Mouse (Mus musculus): Measurements from ENCODE around the gene Chtop. TPM values are rescaled to one million over a fixed set of nuclear protein-coding genes. Genes with fewer than 3 reads are reported as not detected.

Gene Chtop
- total RNA-seq, 2 experiments from 2014 or later = 47.3 to 101 TPM

DNA sequence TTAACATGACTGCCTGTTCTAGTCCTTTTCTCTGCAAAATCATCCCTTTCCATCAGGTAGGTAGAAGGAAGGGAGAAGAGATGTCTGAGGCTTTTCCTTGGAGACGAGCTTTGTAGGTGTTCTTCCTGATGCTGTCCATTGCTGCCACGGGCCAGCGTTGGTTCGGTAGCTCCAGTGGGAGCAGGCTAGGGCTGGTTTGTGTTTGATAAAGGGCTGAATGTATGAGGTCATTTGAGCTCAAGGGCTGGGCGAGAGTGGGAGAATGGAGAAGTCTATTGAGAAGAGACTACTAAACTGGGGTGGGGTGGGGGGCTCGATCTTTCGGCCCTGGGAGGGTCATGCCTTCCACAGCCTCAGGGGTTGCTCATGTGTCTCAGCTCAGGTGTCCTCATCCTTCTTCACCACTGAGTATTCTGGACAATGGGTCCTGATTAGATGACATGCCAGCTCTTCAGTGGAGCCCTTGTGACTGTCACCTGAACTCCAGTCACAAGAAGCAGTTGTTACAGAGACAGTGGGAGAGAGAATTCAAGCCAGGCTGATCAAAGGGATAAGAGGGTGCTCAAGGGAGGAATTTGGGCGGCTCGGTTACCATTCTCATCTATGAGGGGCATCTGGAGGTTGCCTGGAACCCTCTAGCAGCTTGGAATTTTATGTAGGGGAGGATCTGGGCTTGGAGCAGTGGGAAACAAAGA is 3.8 kb upstream of the Chtop start:
- ATAC-seq (replicated peaks; ENCODE audit: low FRiP score, poor library complexity, severe bottlenecking) = no peak

DNA sequence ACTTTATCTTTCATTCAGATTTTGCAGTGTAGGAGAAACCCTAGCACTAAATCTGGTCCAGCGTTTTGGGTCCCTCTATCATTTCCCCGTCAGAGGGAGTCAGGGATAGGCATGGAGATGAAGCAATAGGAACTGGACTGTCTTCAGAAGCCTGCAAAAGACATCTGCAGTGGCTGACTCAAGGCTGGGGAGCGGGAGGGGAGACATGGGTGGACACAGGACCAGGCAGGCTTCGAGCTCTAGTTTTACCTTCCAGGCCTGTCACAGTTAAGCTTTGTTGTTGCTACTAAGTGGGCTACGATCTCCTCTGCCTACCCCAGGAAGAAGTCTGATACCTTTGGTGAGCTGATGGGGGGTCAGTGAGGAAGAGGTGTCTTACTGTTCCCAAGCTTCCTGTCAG is 3.0 kb upstream of the Chtop start:
- no peak for ATAC-seq (replicated peaks; ENCODE audit: low FRiP score, poor library complexity, severe bottlenecking)

DNA sequence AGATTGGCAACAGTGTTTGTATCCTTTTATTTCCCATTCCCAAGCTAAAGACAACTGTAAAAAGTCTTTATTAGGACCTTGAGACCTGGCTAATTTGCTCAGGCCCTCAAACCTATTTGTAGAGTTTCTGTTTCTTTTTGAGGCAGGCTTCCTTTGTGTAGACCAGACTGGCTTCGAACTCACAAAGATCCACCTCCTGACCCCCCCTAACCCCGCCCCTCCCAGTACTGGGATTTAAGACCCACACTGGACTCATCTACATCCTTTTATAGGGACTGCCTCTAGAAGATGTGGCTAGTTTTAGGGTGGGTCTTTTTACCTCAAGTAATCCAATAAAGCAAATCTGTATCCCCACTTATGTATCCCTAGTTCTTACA is 437 bp upstream of the Chtop start:
- ATAC-seq (replicated peaks; ENCODE audit: low FRiP score, poor library complexity, severe bottlenecking) = no peak

DNA sequence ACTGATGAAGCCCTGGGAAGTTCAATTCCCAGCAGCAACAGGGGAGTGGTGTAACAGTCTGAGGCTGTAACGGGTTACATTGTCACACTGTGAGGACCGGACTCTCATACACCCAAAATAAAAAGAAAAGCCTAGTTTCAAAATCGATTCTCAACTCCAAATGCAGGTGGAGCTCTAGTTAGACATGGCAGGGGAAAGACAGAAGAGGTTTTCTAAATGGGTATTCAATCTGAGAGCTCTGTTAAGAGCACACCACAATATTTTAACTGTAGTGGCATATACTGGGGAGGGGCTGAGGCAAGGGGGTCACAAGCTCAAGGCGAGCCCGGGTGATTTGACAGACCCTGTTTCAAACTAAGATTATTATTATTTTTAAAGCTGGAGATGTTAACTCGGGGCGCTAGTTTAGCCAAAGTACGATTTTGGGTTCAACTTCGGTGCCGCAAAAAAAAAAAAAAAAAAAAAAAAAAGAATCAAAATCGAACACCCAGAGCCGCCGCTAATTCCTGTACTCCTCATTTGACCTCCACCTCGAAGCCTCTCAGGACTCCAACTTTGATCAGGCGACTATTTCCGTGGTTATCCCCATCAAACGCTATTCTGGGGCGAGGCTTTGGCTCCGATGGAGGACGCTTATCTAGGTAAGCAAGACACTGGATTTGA is 880 bp downstream of the Chtop start:
- peak; percentile 3; the same call in 1 of the 2 replicates for ATAC-seq (replicated peaks; ENCODE audit: low FRiP score, poor library complexity, severe bottlenecking)

DNA sequence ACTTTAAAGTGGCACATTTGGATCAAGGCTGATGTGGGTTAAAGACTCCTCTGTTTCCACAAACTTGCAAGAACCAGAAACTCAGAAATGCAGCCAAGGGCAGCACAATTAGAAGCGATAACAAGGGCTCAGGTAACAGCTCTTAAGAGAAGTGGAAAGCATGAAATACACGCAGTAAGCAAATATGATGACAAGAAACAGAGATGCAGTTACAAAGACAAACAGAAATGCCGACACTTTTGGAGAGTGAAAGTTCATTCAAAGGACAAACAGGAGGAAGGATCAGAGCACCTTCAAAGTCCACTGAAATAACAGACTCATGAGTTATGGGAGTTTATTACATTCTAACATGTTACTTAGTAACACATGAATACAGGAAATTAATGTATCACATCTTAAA is 2.9 kb downstream of the Chtop start:
- no peak for ATAC-seq (replicated peaks; ENCODE audit: low FRiP score, poor library complexity, severe bottlenecking)

DNA sequence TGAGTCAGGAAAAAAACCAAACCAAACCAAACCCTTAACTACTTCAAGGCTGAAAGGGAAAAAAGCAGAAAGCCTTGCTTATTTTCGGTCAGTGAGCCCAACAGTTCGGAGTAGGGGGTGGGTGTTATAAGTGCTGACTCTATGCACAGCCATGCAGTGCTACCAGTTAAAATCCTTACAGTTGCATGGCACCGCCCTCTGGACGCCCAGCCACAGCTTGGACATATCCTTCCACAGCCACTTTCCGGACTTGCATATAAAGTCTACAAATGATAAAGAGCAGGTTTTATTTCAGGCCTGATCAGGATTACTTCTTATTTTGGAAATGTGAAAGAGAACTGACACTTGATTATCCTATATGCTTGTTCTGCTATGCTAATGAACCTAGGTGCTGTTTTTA is 4.1 kb downstream of the Chtop start:
- ATAC-seq (replicated peaks; ENCODE audit: low FRiP score, poor library complexity, severe bottlenecking) = no peak

DNA sequence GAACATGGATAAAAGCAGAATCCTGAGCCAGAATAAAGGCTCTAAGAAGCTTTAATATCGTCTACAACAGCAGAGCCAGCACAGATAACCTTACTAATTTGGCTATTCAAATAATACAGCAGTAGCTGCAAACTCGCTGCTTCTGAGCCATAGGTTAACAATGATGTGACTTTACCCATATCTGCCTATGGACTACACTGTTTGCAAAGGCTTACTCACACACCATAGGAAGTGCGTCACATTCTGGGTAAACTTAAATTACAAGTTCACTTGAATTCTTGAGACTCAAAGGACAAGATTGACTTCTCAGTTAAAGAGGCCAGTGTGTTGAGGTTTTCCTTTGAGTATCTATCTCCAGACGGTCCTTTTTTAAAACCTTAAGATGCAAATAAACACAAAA is 5.9 kb downstream of the Chtop start:
- ATAC-seq (replicated peaks; ENCODE audit: low FRiP score, poor library complexity, severe bottlenecking) = no peak

DNA sequence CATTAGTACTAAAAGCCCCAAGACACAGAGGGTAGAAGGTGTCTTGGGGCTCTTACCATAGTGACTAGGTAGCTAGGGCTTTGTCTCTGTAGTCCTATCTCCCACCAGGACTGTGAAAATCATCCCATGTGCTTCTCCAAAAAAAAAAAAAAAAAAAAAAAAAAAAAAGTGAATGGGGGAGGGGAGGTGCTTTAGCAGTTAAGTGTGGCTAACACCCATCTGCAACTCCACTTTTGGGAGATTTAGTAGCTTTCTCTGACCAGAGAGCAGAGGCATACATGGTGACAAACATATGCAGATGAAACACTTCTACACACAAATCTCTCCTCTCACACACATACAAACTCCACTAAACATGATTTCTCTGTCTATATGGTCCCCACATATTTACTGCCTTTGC is 11.7 kb downstream of the Chtop start:
- ATAC-seq (replicated peaks; ENCODE audit: low FRiP score, poor library complexity, severe bottlenecking) = no peak

DNA sequence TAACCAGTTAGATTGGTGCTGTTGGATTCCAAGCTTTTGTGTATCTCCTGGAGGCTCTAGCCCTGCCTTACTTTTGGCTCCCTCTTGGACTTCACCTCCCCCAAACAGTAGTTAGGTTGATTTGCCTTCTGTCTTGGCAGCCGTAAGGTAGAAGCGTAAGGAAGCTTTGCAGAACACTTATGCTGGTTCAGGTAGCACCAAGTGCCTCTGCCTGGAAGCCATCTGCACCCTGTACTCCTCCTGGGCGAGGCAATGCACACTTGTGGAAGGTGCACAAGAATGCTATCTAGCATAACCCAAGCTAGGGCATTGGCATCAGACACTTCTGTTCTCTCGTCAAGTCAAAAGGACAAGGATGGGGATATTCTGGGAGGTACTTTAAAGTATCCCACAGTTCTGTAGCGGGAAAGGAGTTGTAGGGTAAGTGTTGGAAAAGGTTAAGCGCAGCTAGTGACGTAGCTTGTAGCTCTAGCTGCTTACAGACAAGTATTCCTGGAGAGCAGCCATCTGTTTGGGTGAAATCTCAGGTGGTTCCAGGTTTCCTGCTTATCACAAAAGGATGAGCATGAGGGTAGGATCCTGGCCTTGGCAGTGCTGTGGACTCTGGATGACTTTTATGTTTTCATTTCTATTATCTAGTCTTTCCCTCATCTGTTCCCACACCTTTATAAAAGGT is 13.3 kb downstream of the Chtop start:
- no peak for ATAC-seq (replicated peaks; ENCODE audit: low FRiP score, poor library complexity, severe bottlenecking)

DNA sequence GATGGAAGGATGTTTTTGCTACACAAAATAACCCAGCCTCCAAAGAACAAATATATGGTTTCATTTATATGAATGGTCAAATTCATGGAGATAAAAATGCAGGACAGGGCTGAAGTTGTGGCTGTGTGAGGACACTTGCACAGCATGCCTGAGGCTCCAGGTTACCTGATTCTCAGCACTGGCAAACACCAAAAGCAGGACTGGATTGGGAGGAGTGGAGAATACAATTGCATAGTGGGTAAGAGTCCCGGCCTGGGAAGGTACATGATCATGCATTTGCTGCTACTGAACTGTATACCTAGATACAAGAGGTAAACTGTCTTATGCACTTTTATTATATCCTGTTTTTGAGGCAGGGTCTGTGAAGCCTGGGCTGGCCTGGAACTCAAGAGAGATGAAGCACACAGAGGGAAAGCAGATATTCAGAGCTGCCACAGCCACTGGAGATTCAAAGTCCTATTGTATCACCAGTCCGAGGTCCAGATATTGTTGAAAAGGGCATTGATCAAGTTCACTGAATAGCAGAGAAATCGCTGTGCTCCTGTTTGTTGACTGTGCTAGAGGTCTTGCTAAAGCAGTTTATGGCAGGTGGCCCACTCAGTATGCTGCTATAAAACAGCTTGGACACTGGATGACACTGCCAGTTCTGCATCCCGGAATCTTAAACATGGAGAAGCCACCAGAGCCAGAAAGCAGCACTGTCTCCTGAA is 15.3 kb downstream of the Chtop start:
- ATAC-seq (replicated peaks; ENCODE audit: low FRiP score, poor library complexity, severe bottlenecking) = no peak

DNA sequence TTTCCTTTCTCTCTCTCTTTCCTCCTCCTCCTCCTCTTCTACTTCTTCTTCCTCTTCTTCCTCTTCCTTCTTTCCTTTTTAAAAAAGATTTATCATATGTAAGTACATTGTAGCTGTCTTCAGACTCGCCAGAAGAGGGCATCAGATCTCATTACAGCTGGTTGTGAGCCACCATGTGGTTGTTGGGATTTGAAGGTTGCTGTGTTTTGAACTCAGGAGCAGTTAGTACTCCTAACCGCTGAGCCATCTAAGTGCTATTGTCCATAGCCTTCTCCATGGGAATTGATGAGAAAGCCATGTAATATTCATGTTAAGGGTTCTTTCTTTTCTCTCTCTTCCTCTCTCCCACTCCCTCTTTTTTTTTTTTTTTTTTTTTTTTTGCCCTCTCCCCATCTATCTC is 17.9 kb downstream of the Chtop start:
- ATAC-seq (replicated peaks; ENCODE audit: low FRiP score, poor library complexity, severe bottlenecking) = peak; percentile 37; the same call in 1 of the 2 replicates

DNA sequence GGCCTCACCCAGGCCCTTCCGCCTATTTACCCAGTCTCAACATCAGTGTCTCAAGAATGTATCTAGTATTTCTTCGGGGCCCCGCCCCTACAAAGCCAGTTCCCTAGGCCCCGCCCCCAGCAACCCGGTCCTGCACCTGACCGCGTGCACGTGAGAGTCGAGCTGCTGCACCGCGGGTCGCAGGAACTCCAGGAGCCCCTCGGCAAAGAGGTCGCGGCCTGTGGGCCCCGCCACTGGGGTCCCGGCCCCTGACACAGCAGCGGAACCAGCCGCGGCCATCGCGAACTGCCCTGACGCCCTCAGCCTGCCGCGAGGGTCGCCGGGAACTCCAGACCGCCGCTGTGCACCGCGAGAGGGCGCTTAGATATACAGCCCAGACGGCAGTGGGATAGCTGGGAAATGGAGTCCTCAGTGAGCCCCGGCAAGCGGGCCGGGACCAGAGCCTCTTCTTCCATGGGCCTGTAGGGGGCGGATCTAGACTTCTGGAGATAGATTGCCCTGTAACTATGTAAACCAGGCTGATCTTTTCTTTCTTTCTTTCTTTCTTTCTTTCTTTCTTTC is 18.5 kb downstream of the Chtop start, which contains the start of gene Snapin:
Gene Snapin (minus strand): TSS at position 338 of the 561 bp plus-strand sequence.
- ATAC-seq (replicated peaks; ENCODE audit: low FRiP score, poor library complexity, severe bottlenecking) = peak; percentile 98

DNA sequence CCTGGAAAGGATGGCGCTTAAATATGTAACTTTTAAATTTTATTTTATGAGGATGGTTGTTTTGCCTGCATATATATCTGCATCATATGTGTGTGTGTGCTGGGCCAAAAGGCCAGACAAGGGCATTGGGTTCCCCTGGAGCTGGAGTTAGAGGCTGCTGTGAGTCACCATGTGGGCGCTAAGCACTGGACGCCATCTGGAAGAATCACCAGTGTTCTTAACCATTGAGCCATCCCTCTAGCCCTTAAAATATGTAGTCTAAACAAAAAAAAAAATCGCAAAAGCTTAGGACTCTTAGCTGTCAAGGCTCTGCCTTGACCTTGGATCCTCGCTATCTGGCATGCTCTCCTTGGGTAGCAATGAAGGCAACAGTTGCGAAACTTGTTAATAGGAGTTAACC is 20.7 kb downstream of the Chtop start:
- no peak for ATAC-seq (replicated peaks; ENCODE audit: low FRiP score, poor library complexity, severe bottlenecking)

DNA sequence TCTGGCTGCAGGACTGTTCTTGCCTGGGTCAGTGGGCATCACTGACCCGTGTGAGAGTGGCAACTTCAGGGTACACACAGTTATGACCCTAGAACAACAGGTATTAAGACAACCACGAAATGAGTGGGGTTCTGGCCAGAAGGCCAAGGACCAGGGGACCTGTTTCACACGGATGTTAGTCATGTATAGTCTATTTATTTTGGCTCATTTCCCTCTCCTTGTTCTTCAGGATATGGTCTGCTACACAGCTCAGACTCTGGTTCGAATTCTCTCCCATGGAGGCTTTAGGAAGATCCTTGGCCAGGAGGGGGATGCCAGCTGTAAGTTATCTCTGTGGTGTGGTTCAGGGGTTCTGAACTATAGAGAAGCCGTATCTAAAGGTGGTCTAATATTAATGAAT is 22.3 kb downstream of the Chtop start:
- no peak for ATAC-seq (replicated peaks; ENCODE audit: low FRiP score, poor library complexity, severe bottlenecking)

DNA sequence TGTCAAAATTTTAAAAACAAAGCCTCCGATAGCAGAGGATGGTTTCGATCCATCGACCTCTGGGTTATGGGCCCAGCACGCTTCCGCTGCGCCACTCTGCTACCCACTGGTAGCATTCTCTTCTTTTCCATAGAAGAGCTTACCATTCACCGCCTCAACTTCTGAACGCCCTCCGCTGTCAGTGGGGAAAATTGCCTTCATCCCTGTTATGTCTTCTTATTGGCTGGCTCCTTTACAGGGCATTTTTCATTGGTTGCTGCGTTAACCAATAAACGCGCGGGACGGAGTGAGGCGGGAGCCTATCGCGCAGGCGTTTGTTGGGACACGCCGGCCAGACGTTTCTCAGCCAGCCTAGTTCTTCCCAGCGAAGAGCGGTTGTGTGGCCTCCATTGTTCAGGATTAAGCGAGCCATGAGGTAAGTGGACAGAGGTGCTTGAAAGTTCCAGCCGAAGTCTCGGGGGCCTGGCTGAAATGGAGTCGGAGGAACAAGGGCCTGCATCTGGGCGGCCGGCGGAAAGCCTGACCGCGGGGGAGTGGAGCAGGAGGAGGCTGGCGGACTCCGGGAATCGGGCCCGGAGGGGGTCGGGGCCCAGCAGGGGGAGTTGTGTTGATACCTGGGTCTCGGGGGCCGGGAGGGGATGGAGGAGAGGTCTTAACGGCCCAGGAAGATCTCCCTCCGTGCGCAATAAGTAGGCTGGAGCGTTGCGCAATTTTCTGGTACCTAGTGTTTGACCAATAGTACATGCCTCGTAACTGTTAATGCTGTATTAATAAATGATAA is 33.3 kb downstream of the Chtop start, which contains the start of gene Ilf2:
Gene Ilf2 (plus strand): TSS at position 296 of the 781 bp plus-strand sequence.
- ATAC-seq (replicated peaks; ENCODE audit: low FRiP score, poor library complexity, severe bottlenecking) = peak; percentile 96

DNA sequence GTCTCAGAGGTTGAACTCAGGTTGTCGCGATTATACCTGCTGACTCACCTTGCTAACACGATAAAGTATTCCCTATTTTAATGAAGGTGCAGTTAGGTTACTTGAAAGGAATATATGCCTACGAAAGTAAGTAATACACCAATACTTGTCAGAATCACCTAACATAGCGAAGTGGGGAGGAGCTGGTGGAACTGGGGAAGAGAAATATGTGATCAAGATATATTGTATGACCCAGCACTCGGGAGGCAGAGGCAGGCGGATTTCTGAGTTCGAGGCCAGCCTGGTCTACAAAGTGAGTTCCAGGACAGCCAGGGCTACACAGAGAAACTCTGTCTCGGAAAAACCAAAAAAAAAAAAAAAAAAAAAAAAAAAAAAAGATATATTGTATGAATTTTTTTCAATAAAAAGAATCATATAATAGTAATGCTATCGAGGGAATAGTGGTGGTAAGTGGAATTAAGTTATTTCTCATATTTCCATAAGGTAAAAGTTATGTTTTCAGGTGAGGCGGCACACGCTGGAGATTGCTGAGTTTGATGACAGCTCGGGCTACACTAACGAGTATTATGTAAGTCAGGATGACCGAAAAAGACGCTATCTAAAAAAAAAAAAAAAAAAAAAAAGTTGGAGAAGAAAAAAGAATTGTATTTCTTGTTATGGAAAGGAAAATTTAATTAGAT is 34.0 kb downstream of the Chtop start:
- peak; percentile 43 for ATAC-seq (replicated peaks; ENCODE audit: low FRiP score, poor library complexity, severe bottlenecking)

DNA sequence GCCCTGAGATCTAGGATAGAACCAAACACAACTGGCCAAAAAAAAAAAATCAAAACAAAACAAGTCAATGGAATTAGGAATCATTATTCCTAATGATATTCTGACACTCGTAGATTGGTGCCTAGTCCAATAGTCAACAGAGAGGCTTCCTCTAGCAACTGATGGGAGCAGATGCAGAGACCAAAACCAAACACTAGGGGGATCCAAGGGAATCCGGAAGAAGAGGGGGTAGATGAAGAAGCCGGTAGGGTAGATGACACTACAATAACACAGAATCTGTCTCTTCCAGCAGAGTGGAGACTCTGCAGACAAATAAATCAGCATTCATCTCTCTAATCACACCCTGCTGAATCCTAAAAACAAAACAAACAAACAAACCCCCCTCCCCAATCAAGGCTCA is 37.1 kb downstream of the Chtop start:
- ATAC-seq (replicated peaks; ENCODE audit: low FRiP score, poor library complexity, severe bottlenecking) = peak; percentile 32; the same call in 1 of the 2 replicates

DNA sequence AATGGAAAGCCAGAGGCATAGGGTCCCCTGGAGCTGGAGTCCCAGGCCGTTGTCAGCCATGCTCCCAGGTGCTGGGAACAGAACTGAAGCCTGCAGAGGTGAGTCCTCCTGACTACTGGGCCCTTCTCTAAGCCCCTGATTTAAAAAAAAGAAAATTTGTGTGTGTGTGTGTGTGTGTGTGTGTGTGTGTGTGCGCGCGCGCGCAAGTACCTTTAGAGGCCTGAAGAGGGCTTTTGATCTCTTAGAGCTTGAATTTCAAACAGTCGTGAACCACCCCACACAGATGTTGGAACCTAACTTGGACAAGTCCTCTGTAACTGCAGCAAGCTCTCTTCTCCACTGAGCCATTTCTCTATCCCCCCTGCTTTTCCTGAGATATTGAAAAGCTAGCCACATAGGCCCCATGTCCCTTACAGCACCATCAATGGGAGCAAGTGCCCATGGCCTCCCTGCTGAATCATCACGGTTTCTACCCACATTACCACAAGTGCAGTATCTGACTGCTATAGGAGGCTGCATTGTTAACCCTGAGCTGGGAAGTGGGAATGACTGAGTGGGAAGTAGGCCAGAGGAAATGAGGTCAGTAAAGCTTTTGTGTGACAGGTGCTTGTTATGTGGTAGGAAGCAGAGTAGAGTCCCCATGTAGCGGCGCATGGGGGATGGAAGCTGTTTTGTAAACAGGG is 41.5 kb downstream of the Chtop start:
- no peak for ATAC-seq (replicated peaks; ENCODE audit: low FRiP score, poor library complexity, severe bottlenecking)

Measured in erythroid progenitor cell, adult 5-6 weeks (primary cell).